Mouse (Mus musculus) midbrain, embryonic 16.5 days (tissue): ENCODE measurements at regions not wholly inside any gene's neighbourhood (a gene's known extent, or its start where the extent isn't known, plus 50 kb on each side); places are given as distances from the start of the nearest gene placed in this dataset.

Experiments
- ATAC-seq: fragments of 200-750 bp; cut with Nextera tagmentation; 2 replicates; pipeline ENCODE4 v1.8.0; 2017; ENCODE audit warnings: moderate TSS enrichment
- H3K27ac ChIP-seq: fragments of 300-500 bp; sonication (generic); 2 replicates; pipeline ENCODE4 v1.5.1; 2014; ENCODE audit warnings: mild to moderate bottlenecking, low read length, mixed read lengths
- H3K27me3 ChIP-seq: fragments of 300-500 bp; sonication (generic); 2 replicates; pipeline ENCODE4 v1.6.1; 2014; ENCODE audit warnings: low read depth, low read length, mixed read lengths; ENCODE audit not compliant: control insufficient read depth, insufficient read depth
- H3K36me3 ChIP-seq: fragments of 300-500 bp; sonication (generic); 2 replicates; pipeline ENCODE4 v1.6.1; 2014; ENCODE audit warnings: mild to moderate bottlenecking, low read length, moderate library complexity, mixed read lengths; ENCODE audit not compliant: control insufficient read depth, insufficient read depth
- H3K4me1 ChIP-seq: fragments of 300-500 bp; sonication (generic); 2 replicates; pipeline ENCODE4 v1.6.1; 2014; ENCODE audit warnings: mild to moderate bottlenecking, low read length, mixed read lengths; ENCODE audit not compliant: control insufficient read depth, insufficient read depth
- H3K4me2 ChIP-seq: fragments of 300-500 bp; sonication (generic); 2 replicates; pipeline ENCODE4 v1.6.1; 2014; ENCODE audit warnings: mild to moderate bottlenecking, low read length, mixed read lengths
- H3K4me3 ChIP-seq: fragments of 300-500 bp; sonication (generic); 2 replicates; pipeline ENCODE4 v1.5.1; 2014; ENCODE audit warnings: low read depth, mild to moderate bottlenecking, low read length, moderate library complexity, mixed read lengths
- H3K9ac ChIP-seq: fragments of 300-500 bp; sonication (generic); 2 replicates; pipeline ENCODE4 v1.6.1; 2014; ENCODE audit warnings: low read depth, low read length, mixed read lengths
- H3K9me3 ChIP-seq: fragments of 300-500 bp; sonication (generic); replicated peaks from 2 replicates; pipeline ENCODE4 v1.6.1; 2014; ENCODE audit warnings: mild to moderate bottlenecking, low read length, mixed read lengths; ENCODE audit not compliant: control insufficient read depth, poor library complexity, severe bottlenecking
- WGBS: fragments of 180-500 bp; shearing (Covaris S2); extraction: QIAGEN DNeasy Blood & Tissue Kit; methylation state at CpG from one replicate; pipeline ENCODE4 v1.1.7; 2014; 5-methylcytosine and 5-hydroxymethylcytosine counted together

DNA sequence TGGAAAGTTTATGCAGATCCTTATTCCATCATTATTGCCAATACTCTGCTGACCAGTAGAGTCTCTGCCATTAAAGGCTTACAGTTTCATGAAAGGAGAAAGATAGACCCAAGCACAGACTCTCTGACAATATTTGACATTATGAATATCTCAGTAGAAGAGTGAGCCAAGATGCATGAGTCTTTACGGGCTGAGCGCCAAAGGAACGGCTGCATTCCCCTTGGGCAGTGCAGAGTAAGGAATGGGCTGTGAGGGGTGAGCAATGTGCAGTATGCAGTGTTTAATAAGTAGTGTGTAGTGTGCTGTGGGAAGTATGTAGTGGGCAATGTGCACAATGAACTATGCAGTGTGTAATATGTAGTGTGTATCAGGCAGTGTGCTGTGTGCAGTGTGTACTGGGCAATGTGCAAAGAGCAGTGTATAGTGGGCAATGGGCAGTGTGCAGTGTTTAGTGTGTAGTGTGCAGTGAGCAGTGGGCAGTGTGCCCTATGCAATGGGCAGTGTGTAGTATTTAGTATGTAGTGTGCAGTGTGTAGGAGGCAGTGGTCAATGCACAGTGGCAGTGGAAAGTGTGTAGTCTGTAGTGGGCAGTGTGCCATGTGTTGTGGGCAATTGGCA lies 671.8 kb downstream of the 5730522E02Rik start:
- no peaks in the 10 kb centered on the region for H3K36me3 ChIP-seq
- ATAC-seq: no peak
- 96% methylated on average over 3 of the region's 3 CpGs for WGBS

GRCm38 (mm10) chr11:25536069-25536468 lies 674.5 kb downstream of the 5730522E02Rik start:
- ATAC-seq: no peak
- Histone ChIP-seq H3K27me3 (no peaks in the 10 kb centered on the region), H3K4me1 (0 out of 2 replicates have a peak, but pooled peaks cover 5% of the 10 kb centered on the region), H3K4me2 (no peak overlapping the region), H3K4me3 (no peak overlapping the region), H3K36me3 (no peaks in the 10 kb centered on the region), H3K9me3 (no peaks in the 10 kb centered on the region), H3K9ac (no peak overlapping the region), H3K27ac (no peak overlapping the region)
- WGBS: 90% methylated on average over 7 of the region's 7 CpGs

More for the DNA sequence above, 671.8 kb downstream of the 5730522E02Rik start:
- H3K9me3 ChIP-seq: no peaks in the 10 kb centered on the region
- no peak overlapping the region for H3K4me3 ChIP-seq
- H3K4me2 ChIP-seq: no peak overlapping the region
- H3K27me3 ChIP-seq: no peaks in the 10 kb centered on the region
- H3K4me1 ChIP-seq: no peaks in the 10 kb centered on the region
- H3K9ac ChIP-seq: no peak overlapping the region
- H3K27ac ChIP-seq: no peak overlapping the region

- no peak for ATAC-seq
- no peak overlapping the region for H3K4me3 ChIP-seq
Measured at GRCm38 (mm10) chr11:25533081-25533480, 677.5 kb downstream of the 5730522E02Rik start.

GRCm38 (mm10) chr11:25531668-25532398 lies 678.7 kb downstream of the 5730522E02Rik start:
- H3K9ac ChIP-seq: no peak overlapping the region
- H3K4me2 ChIP-seq: no peak overlapping the region
- 35% methylated on average over 9 of the region's 9 CpGs for WGBS
- H3K27ac ChIP-seq: peak overlapping the region; percentile 63
- no peaks in the 10 kb centered on the region for H3K27me3 ChIP-seq
- no peak overlapping the region for H3K4me3 ChIP-seq
- peak; percentile 64 for ATAC-seq
- no peaks in the 10 kb centered on the region for H3K36me3 ChIP-seq
- 0 out of 2 replicates have a peak, but pooled peaks cover 9% of the 10 kb centered on the region for H3K4me1 ChIP-seq
- no peaks in the 10 kb centered on the region for H3K9me3 ChIP-seq

More at GRCm38 (mm10) chr11:25533081-25533480, 677.5 kb downstream of the 5730522E02Rik start:
- 0 out of 2 replicates have a peak, but pooled peaks cover 9% of the 10 kb centered on the region for H3K4me1 ChIP-seq
- 73% methylated on average over 2 of the region's 2 CpGs for WGBS
- H3K27me3 ChIP-seq: no peaks in the 10 kb centered on the region
- H3K36me3 ChIP-seq: no peaks in the 10 kb centered on the region
- no peak overlapping the region for H3K4me2 ChIP-seq
- no peak overlapping the region for H3K27ac ChIP-seq
- no peak overlapping the region for H3K9ac ChIP-seq
- no peaks in the 10 kb centered on the region for H3K9me3 ChIP-seq

DNA sequence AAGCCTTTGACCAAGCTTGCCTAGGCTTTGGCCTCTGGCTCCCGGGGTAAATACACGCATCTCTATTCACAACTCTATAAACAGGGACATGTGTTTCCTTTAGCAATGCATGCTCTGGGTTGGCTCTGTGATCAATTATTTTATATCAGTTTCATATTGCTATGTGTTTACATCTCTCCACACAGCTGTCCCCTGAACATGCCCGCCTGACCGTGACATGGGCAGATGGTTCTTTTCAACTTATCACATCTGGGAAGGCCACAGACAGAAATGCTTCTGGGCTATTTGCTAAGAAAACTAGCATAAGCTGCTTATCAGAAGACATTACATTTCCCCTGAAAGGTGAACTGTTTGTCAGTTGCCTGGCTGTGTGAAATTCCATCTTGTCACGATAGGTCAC lies 682.5 kb downstream of the 5730522E02Rik start:
- Histone ChIP-seq H3K4me1 (0 out of 2 replicates have a peak, but pooled peaks cover 9% of the 10 kb centered on the region), H3K9me3 (no peaks in the 10 kb centered on the region), H3K4me3 (no peak overlapping the region), H3K27me3 (no peaks in the 10 kb centered on the region), H3K9ac (no peak overlapping the region), H3K4me2 (no peak overlapping the region), H3K27ac (no peak overlapping the region), H3K36me3 (no peaks in the 10 kb centered on the region)
- no peak for ATAC-seq
- WGBS: 78% methylated on average over 5 of the region's 5 CpGs

GRCm38 (mm10) chr11:25518903-25519302 lies 691.7 kb downstream of the 5730522E02Rik start:
- ATAC-seq: no peak

DNA sequence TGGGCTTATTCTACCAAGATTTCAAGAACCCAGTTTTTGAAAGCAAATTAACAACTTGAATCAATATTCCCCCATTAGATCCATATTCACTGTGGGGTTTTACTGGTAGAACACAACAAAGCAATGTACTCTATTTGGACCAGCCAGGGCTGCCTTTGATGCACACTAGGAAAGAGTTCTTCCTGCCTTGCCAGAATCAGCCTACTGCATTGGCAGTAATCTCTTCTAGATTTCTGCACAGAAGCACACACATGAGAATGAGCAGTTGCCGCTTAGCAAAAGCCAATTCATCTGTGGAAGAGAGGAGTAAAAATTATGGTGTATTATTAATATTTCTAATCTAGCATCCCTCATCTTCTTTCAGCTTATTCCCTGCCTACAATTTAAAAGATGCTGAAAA lies 692.4 kb downstream of the 5730522E02Rik start:
- H3K27ac ChIP-seq: no peak overlapping the region
- H3K36me3 ChIP-seq: no peaks in the 10 kb centered on the region
- no peaks in the 10 kb centered on the region for H3K4me1 ChIP-seq
- H3K4me3 ChIP-seq: no peak overlapping the region
- H3K9me3 ChIP-seq: no peaks in the 10 kb centered on the region
- whole genome bisulfite sequencing: 92% methylated on average over 1 of the region's 1 CpGs
- H3K4me2 ChIP-seq: no peak overlapping the region
- no peaks in the 10 kb centered on the region for H3K27me3 ChIP-seq
- ATAC-seq: no peak
- H3K9ac ChIP-seq: no peak overlapping the region

More at GRCm38 (mm10) chr11:25518903-25519302, 691.7 kb downstream of the 5730522E02Rik start:
- Histone ChIP-seq H3K36me3 (no peaks in the 10 kb centered on the region), H3K4me2 (no peak overlapping the region), H3K4me1 (no peaks in the 10 kb centered on the region), H3K4me3 (no peak overlapping the region), H3K9ac (no peak overlapping the region), H3K27ac (no peak overlapping the region), H3K27me3 (no peaks in the 10 kb centered on the region), H3K9me3 (no peaks in the 10 kb centered on the region)
- WGBS: 63% methylated on average over 2 of the region's 2 CpGs

- no peaks in the 10 kb centered on the region for H3K4me1 ChIP-seq
- no peak overlapping the region for H3K9ac ChIP-seq
- no peaks in the 10 kb centered on the region for H3K36me3 ChIP-seq
- H3K4me2 ChIP-seq: no peak overlapping the region
- no peak for ATAC-seq
- no peaks in the 10 kb centered on the region for H3K27me3 ChIP-seq
- no peak overlapping the region for H3K27ac ChIP-seq
- WGBS: 90% methylated on average over 3 of the region's 3 CpGs
- no peaks in the 10 kb centered on the region for H3K9me3 ChIP-seq
- H3K4me3 ChIP-seq: no peak overlapping the region
Measured at GRCm38 (mm10) chr11:25505500-25505899, 705.1 kb downstream of the 5730522E02Rik start.

GRCm38 (mm10) chr11:25473682-25474365 lies 736.7 kb downstream of the 5730522E02Rik start:
- Histone ChIP-seq H3K4me1 (no peaks in the 10 kb centered on the region), H3K9me3 (no peaks in the 10 kb centered on the region), H3K27me3 (no peaks in the 10 kb centered on the region), H3K4me2 (no peak overlapping the region), H3K27ac (no peak overlapping the region), H3K9ac (no peak overlapping the region), H3K4me3 (no peak overlapping the region), H3K36me3 (no peaks in the 10 kb centered on the region)
- no peak for ATAC-seq
- WGBS: 39% methylated on average over 2 of the region's 2 CpGs
